Mouse (Mus musculus) mesoderm, embryonic 11.5 days (tissue): ENCODE data around the gene Rbms3.

Source experiments
- DNase-seq: peaks from one replicate; pipeline ENCODE4 v3.0.0-alpha.2; 2012; ENCODE audit warnings: low read depth, low spot score

The Rbms3 gene

GRCm38 (mm10) chr9:117107926-117108325 is 521.8 kb downstream of the Rbms3 start:
- DNase-seq = no peak

DNA sequence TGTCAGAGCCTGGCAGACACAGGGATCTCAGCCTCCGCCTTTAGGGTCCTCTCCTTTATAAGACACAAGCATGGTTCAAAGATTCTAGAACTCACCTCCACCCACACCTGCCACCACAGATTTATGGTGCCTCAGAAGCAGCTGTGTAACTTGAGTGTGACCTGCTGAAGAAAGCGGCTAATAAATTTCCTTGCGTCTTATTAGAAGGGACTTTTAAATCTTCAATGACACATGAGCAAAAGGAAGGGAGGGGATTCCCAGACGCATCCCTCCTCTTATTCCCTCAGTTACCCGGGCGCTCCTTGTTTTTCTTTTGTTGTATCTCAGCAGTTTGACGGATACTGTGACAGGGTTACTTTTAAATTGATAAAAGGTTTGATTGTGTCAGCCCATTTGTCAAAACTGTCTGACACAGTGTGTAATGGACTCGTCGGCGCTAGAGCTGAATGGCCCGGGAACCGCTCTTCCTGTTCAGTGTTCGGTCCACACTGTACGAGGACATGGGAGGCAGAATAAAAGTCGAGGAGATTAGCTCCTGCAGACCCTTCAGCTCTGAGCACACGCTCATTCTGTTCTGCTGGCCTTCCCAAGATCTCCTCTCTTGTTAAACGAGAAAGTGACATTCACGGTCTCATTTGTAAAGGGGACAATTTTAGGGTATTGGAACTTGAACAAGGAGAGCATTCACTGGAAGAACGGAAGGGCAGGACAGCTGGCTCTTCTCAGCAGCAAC is 527.3 kb downstream of the Rbms3 start:
- no peak for DNase-seq

DNA sequence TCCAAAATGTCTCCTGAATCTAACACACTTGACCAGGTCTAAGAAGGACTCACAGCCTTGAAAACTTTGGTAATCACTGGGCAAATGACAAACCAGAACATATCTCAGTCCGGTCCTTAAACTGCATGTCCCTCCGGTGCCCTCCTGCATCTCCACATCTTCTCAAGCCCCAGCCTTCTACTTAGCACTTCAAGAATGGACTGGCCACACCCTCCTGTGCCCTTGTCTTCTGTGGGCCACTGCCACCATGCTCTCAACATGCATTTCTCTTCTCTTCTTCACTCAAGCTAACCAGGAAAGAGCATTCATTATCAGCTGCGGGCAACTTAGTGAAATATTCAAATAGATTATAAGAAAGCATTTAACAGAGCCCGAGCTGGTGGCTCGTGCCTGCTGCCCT is 529.5 kb downstream of the Rbms3 start:
- DNase-seq = no peak

DNA sequence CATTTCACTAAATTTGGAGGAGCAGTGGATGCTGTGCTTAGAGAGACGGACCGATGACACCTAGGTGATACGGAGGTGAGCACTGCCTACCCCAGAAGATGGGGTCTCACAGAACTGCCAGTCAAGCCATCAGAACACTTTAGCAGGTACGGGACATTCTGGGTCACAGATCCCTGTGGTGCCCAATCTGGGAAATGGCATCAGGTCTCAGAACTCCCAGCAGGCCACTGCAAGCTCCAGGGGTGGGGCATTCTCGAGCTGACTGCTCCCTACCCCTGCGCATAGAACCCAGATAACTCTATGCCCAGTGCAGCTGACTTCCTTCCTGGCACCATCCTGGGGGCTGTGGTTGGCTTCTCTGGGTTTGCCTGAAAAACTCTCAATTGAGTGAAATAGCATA is 536.2 kb downstream of the Rbms3 start:
- no peak for DNase-seq

DNA sequence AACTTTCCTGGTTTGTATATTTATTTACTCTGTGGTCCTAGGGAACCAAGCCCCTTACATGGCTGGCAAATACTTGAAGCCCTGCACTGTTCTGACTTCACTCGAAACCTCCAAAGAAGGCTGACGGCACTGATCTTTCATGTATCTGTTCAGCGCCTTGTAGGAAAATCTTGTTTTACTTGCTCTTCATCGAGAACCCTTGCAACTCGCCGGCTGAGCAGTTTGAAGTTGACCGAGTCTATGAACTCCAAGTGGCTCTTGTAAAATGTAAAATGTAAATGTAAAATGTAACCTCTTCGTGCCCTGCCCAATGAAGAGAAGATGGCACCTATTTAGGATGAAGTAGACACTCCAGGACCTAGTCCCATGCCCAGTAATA is 537.5 kb downstream of the Rbms3 start:
- no peak for DNase-seq

DNA sequence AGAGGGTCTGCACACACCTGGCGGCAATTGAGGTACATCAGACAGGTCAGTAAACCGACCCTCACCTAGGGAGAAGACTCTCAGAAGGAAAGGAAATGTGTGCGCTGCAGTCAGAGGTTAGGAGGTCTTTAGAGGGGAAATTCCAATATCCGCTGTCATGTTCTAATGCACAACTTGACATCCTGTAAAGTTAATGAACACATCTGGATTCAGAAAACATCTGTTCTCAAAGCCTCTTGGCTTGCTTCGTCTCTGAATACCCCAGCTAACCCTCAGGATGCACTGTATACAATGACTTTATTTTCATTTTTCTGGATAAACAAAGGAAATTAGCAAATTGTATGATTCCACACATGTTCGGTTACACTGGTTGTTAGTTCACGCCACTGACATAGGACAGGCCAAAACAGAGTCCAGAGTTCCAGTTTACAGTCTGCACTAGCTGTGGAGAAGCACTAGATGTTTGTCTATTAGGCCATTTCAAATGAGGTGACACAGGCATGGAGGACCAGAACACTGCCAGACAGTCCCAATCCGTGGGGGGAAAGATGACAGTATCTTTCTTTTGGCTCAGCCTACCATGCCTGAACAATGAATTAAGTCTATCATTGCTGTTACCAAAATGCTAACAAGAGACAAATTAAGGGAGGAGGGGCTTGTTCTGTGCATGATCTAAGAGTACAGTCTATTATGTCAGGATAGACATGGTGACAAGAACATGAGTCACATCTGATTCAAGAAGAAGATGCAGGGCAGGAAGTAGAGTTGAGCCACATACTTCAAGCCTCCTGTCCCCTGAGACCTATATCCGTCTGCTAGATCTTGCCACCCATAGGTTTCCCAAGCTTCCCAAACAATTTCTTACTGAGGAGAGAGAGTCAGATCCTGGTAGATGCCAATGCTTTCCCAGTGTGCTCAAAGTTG is 538.2 kb downstream of the Rbms3 start:
- no peak for DNase-seq

GRCm38 (mm10) chr9:117089409-117090147 is 540.1 kb downstream of the Rbms3 start:
- DNase-seq = no peak

- no peak for DNase-seq
Observed at GRCm38 (mm10) chr9:117088309-117088708, 541.4 kb downstream of the Rbms3 start.

GRCm38 (mm10) chr9:117085706-117086105 is 544.0 kb downstream of the Rbms3 start:
- DNase-seq = no peak

DNA sequence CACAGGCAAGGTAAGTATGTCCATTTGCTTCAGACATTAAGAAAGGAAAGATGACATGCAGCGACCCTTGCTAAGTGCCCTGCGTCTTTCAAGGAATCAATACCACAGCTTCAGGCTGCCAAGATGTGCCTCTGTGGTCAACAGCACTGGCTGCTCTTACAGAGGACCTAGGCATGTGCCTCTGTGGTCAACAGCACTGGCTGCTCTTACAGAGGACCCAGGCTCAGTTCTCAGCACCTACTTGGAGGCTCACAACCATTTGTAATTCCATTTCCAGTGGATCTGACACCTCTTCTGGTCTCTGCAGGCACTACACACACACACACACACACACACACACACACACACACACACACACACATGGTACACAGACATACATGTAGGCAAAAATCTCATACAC is 545.2 kb downstream of the Rbms3 start:
- DNase-seq = no peak

DNA sequence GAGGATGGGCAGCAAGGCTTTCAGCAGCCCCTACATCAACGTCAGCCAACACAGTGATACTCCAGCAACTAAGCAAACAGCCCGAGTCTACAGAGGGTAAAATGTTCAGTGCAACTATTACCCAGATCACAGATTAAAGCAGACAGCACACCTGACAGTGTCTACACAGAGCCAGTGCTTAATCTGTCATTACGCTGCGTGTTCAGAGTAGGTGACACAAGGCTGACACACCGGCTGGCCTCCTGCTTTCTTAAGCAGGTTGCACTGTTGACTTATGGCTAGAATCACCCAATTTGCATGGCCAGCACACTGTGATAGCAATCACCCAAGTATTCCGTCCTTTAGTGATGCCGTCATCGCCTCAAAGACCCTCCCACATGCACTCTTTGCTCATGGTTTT is 550.2 kb downstream of the Rbms3 start:
- no peak for DNase-seq

DNA sequence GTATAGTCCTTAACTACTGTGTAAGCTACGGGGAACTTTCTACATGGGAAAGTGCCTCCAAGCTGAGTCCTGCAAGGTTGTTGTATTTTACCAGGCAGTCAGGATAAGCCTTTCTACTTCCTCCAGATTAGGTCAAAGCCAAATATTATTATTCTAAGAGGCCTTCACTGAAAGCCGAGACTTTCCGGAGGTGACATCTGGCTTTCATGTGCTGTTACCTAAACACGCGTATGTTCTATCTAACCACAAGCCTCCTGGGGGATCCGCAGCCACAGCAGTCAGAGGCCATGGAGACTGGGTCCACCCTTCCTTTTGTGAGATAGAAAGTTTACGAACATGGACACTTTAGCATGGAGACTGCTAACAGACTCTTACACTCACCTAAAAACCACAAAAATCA is 552.2 kb downstream of the Rbms3 start:
- no peak for DNase-seq

GRCm38 (mm10) chr9:117076785-117077184 is 552.9 kb downstream of the Rbms3 start:
- DNase-seq = no peak

- DNase-seq = peak; percentile 70
Observed at GRCm38 (mm10) chr9:117072433-117073099, 557.1 kb downstream of the Rbms3 start.

GRCm38 (mm10) chr9:117070616-117071015 is 559.1 kb downstream of the Rbms3 start:
- no peak for DNase-seq

- no peak for DNase-seq
Observed at GRCm38 (mm10) chr9:117069232-117069631, 560.5 kb downstream of the Rbms3 start.

GRCm38 (mm10) chr9:117067703-117068419 is 561.9 kb downstream of the Rbms3 start:
- no peak for DNase-seq

GRCm38 (mm10) chr9:117066502-117066901 is 563.2 kb downstream of the Rbms3 start:
- no peak for DNase-seq

GRCm38 (mm10) chr9:117065601-117066000 is 564.1 kb downstream of the Rbms3 start:
- DNase-seq = no peak

DNA sequence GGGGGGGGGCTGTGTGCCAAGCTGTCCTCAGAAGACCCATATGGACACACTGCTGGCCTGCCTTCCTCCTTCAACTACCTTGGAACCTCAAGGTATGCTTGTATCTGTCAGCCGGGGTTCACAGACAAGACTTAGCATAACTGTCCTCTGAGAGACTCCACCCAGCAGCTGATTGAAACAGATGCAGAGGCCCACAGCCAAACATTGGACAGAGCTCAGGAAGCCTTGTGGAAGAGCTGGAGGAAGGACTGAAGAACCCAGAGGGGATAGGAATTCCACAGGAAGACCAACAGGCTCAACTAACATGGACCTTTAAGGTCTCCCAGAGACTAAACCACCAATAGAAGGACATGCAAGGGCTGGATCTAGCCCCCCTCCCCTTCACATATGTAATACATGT is 570.1 kb downstream of the Rbms3 start:
- DNase-seq = no peak

- DNase-seq = no peak
Observed at GRCm38 (mm10) chr9:117059135-117059534, 570.6 kb downstream of the Rbms3 start.
